Mouse (Mus musculus) lung, adult 2 months (tissue): ENCODE measurements at regions not wholly inside any gene's neighbourhood (a gene's known extent, or its start where the extent isn't known, plus 50 kb on each side); places are given as distances from the start of the nearest gene placed in this dataset.

ENCODE experiments used
- DNase-seq: peaks from one replicate; pipeline ENCODE4 v3.0.0; 2022
- H3K4me1 ChIP-seq: fragments of 200-500 bp; 2 replicates; pipeline ENCODE4 v1.6.1; 2011; ENCODE audit warnings: low read length; ENCODE audit not compliant: control insufficient read depth, insufficient read depth
- H3K4me3 ChIP-seq: fragments of 200-500 bp; replicated peaks from 2 replicates; pipeline ENCODE3; 2011; ENCODE audit warnings: low read depth, mild to moderate bottlenecking, control low read depth, low read length; ENCODE audit errors: extremely low read depth
- CTCF ChIP-seq: fragments of 200-500 bp; IDR thresholded peaks from 2 replicates; pipeline ENCODE4 v1.5.1; 2011; ENCODE audit warnings: mild to moderate bottlenecking, low read length, control low read depth; ENCODE audit not compliant: insufficient read depth
- POLR2A ChIP-seq: fragments of 200-500 bp; IDR thresholded peaks from 2 replicates; pipeline ENCODE4 v1.6.1; 2011; ENCODE audit warnings: low read depth, mild to moderate bottlenecking, control low read depth, low read length, borderline replicate concordance; ENCODE audit errors: extremely low read depth
- WGBS: fragments of 180-500 bp; shearing (Covaris S2); methylation state at CpG from one replicate; pipeline ENCODE4 v1.1.7; 2018; 5-methylcytosine and 5-hydroxymethylcytosine counted together

DNA sequence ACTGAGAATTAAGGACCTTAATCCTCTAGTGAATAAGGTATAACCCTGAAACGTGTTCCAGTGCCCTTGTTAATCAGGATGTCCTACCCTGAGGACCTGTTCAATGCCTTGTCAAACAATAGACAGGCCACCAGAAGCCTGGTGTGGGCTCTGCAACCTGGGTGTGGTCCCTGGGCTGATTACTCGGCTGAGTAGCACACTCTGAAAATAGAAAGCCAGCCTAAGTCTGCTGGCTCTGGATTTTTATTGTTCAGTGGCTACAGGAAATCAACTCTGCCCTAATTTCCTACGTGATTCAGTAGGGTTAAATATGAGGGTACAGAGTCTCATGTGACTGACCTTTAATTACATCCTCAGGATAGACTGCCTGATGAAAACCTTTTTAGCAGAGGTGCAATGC lies 113.9 kb upstream of the Adgrl4 start:
- TF ChIP-seq POLR2A = no peak
- no peak for TF ChIP-seq CTCF
- no peak for DNase-seq
- H3K4me1 ChIP-seq = no peaks in the 10 kb centered on the region
- WGBS = 24% methylated on average over 3 of the region's 3 CpGs
- H3K4me3 ChIP-seq = no peak overlapping the region

DNA sequence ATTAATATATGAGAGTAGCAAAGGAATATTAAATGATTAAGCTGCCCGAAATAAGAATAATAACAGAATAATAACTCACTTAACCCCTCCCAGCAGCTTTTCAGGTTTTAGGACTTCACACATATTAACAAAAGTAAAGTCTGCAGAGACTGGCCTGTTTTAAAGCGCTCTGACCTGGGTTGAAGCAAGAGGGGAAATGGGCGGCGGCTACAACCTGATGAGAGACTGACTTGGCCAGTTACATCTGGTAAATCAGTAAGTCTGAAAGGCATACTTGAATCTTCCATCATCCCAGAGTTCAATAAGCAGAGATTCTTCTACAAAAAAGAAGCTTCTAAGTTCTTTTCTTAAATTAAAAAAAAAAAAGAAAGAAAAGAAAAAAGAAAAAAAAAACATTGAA lies 107.9 kb upstream of the Adgrl4 start:
- DNase-seq = no peak
- 87% methylated on average over 4 of the region's 4 CpGs for WGBS
- no peak for TF ChIP-seq POLR2A
- no peak for TF ChIP-seq CTCF

DNA sequence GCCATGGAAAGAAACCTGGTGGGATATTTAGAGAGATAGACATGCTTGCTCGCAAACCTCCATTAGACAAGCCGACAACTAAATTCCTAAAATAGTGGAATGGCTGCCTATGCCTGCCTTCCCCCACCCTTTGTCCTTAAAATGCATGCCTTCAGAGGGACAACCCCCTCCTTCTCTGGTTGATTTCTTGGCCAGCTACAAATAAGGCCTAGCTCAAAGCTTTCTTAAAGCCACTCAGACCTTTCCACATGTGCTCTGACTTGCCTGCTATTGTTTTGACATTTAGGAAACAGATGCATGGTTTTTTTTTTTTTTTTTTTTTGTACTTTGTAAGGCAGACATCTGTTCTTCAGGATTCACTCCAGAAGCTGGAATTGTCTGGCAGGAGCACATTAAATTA lies 105.8 kb upstream of the Adgrl4 start:
- TF ChIP-seq CTCF (no peak), POLR2A (no peak)
- 73% methylated on average over 2 of the region's 2 CpGs for WGBS
- H3K4me1 ChIP-seq = no peaks in the 10 kb centered on the region
- DNase-seq = no peak
- no peak overlapping the region for H3K4me3 ChIP-seq

More for the DNA sequence above, 107.9 kb upstream of the Adgrl4 start:
- H3K4me1 ChIP-seq = no peaks in the 10 kb centered on the region
- H3K4me3 ChIP-seq = no peak overlapping the region

DNA sequence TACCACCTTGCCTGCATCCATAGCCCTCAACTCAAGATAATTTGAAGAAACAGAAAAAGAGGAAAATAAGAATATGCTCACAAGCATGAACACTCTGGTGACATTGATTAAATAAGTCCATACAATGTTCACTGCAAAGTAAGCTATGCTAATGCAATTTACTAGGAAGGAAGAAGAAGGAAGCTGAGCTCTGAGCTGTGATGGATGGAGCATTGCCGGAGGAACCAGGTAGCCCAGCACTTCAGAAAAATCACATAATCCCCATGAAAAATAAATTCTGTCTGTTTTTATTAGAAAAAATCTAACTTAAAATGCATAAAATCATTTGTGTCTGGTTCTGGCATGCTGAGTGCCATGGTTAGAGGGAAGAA lies 105.4 kb upstream of the Adgrl4 start:
- Histone ChIP-seq H3K4me3 (no peak overlapping the region), H3K4me1 (no peaks in the 10 kb centered on the region)
- WGBS = 83% methylated on average over 1 of the region's 1 CpGs
- DNase-seq = no peak
- TF ChIP-seq CTCF = no peak
- no peak for TF ChIP-seq POLR2A

DNA sequence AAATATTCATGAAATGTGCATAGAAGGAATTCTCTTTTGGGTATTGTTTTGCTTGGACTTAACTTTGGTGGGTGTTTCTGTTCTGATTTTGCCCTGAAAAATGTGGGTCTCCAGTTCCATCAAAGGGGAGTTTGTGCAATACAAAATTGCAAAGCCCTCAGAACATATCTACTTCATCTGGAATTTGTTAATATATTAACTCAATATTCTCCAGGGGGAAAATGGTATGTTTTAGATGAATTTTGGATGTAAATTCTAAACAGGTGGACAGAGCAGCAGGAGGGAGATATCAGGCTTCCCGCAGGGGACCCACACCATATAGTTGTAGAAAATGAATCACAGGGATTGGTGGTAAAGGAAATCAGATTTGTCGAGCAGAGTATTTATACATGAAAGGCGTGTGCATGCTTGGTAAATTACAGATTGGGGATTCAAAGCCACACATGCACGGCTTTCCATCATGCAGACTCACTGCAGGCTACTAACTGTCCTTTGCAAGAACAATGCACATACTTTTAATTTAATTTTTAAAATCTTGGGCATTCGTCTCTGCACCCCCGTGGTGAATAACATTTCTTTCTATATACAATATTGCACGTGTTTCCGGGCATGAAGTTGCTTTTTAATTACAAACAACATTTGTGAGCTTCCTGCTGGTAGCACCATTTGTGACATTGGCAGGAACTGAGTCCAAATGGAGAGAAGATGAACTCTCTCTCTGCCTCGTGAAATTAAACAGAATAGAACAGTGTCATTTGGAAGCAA lies 104.8 kb upstream of the Adgrl4 start:
- WGBS = 58% methylated on average over 9 of the region's 9 CpGs
- DNase-seq = no peak

DNA sequence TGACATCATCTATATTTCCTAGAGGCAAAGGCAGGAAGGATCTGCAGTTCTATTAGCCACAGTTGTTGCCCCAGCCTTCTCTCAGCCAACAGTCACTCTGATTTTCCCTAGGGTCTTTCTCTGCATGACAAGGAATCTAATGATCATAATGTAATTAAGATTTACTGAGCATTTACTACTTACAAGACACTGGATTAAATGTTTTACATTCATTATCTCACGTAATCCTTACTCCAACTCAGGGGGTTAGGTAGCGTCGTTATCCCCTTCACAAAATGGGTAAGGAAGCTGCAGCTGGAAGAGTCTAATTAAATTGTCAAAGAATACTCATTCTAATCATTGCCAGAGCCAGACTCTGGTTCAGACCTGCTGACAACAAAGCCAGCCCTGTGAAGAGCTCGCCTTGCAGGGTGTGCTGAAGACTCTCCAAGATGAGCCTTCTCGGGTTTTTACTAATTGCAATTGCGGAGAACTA lies 103.8 kb upstream of the Adgrl4 start:
- no peak for DNase-seq
- no peaks in the 10 kb centered on the region for H3K4me1 ChIP-seq
- no peak overlapping the region for H3K4me3 ChIP-seq
- WGBS = 80% methylated on average over 6 of the region's 6 CpGs
- TF ChIP-seq CTCF (no peak), POLR2A (no peak)

More for the DNA sequence above, 104.8 kb upstream of the Adgrl4 start:
- no peak overlapping the region for H3K4me3 ChIP-seq
- TF ChIP-seq CTCF (no peak), POLR2A (no peak)
- no peaks in the 10 kb centered on the region for H3K4me1 ChIP-seq

DNA sequence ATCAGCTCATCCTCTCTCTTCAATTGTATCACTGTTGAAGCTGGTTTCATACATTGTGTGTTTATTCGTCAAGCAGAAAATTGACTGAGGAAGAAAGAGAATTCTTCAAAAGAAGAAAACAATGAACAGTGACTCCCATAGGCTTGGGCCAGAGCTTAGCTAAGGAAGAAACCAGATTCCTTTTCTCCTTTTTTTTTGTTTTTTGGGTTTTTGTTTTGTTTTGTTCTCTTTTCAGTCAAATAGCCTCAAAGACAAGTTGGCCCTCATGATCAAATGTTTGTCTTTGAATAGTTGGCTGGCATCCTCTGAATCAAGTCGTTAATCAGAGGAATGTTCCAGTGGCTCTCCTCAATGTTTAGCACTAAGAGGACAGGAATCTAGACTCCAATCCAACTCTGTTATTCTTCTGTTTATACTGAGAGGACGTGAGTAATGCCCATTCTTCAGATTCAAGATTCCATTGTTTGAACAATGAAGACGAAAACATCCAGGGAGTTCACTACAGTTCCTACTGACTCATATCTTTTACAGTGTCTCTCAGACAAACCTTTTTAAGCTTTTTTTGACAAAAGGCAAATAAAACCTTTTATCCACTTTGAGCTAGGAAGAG lies 86.1 kb upstream of the Adgrl4 start:
- no peak for TF ChIP-seq POLR2A
- no peak for TF ChIP-seq CTCF
- peaks cover 5% of the 10 kb centered on the region for H3K4me1 ChIP-seq
- WGBS = 21% methylated on average over 4 of the region's 4 CpGs

DNA sequence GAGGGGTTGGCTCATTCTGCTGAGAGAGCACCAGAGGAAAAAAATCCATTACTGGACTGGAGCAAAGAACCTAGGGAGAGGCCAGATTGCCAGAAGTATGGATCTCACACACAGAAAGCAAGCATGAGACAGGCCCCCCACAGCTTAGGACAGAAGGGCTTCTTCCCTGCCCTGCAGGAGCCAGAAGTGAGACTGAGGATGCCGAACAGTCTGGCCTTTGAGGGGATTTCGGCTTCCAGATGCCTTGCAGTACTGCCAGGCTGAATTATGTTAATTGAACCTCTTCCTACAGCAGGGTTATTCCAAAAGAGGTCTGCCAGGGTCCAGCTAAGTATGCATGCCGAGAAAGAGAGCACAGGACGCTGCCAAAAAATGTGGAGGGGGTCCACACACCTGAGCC lies 71.4 kb upstream of the Adgrl4 start:
- DNase-seq = no peak
- Histone ChIP-seq H3K4me3 (no peak overlapping the region), H3K4me1 (no peaks in the 10 kb centered on the region)
- 86% methylated on average over 4 of the region's 4 CpGs for WGBS
- TF ChIP-seq POLR2A = no peak
- TF ChIP-seq CTCF = no peak

More for the DNA sequence above, 86.1 kb upstream of the Adgrl4 start:
- no peak for DNase-seq
- no peak overlapping the region for H3K4me3 ChIP-seq

DNA sequence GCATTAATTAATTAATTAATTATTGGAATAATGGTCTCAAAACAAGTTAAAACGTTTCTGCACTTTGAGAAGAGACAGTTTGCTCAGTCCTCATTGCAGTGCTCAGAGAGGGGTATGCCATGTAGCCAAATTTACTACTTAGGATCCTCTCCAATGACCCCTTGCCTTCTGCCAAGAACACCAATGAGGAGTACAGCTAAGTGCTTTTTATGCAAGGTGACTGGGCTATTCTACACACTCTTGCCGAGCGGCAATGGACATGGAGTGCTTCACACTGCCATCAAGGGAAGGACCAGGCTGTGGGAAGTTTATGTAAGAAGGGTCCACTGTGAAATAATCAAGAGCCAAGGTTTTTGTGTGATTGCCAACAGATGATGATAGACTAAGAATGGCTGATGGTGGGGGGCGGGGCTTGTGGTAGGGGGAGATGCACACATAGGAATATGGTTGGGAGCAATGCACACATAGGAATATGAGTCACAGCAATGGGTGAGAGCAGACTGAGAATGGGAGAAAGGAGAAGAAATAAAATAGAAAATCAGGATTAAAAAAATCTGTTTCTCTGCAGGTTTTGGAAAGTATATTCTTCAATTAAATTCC lies 70.9 kb upstream of the Adgrl4 start:
- no peak overlapping the region for H3K4me3 ChIP-seq
- 82% methylated on average over 4 of the region's 4 CpGs for WGBS
- no peaks in the 10 kb centered on the region for H3K4me1 ChIP-seq
- no peak for TF ChIP-seq CTCF
- no peak for TF ChIP-seq POLR2A
- no peak for DNase-seq
